Mouse (Mus musculus): Measurements from ENCODE around the gene Olfr700.

DNA sequence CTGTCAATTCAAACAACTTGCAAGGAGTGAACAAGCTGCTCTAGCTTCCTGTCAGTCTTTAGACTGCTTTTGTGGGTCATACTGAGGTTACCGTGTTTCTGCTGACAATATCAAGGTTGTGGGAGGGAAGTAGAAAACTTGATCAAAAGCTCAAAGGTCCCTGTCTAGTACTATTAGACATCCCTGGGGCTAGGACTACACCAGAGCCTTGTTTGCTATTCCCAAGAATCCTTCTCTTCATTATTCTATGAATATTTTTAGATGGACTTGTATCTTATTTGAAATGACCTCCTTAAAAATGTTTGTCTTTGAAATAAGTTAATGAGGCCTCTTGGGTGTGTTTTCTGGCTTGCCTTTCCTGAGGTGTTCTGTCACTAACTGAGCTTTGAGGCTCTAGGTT is 15.5 kb downstream of the Olfr700 start, which contains the start of gene Olfr699:
- TF ChIP-seq CTCF (IDR thresholded peaks at IDR 0.05; ENCODE audit: extremely low read depth, insufficient read depth, insufficient read length, insufficient replicate concordance): no peak
- no peak for TF ChIP-seq POLR2A (IDR thresholded peaks at IDR 0.05; ENCODE audit: low read depth, low read length)
